Mouse (Mus musculus) CH12.LX (cell line): Measurements from ENCODE around the gene Tmem214.
A peak's percentile ranks its signal among the peaks of the same experiment; 100 is the strongest.

Experiments used
- CHD1 ChIP-seq: IDR thresholded peaks from 2 replicates; pipeline ENCODE4 v1.6.1; 2012; ENCODE audit warnings: low read depth, low read length, improper control_type of control experiment, inconsistent platforms
- CTCF ChIP-seq, 2 experiments: IDR thresholded peaks in 1 of 2; conservative IDR thresholded peaks in 1 of 2; 2 replicates each; pipeline ENCODE4 v1.5.1; 2011 to 2012; ENCODE audit warnings: low read depth in 2 of 2, low read length in 2 of 2, improper control_type of control experiment in 1 of 2, inconsistent platforms in 1 of 2, mild to moderate bottlenecking in 1 of 2, moderate library complexity in 1 of 2
- EP300 ChIP-seq: IDR thresholded peaks from 2 replicates; pipeline ENCODE4 v1.6.1; 2011; ENCODE audit warnings: low read length, improper control_type of control experiment
- HCFC1 ChIP-seq: IDR thresholded peaks from 2 replicates; pipeline ENCODE4 v1.6.1; 2012; ENCODE audit warnings: low read depth, mild to moderate bottlenecking, inconsistent platforms, low read length, improper control_type of control experiment
- KAT2A ChIP-seq: IDR thresholded peaks from 2 replicates; pipeline ENCODE4 v1.6.1; 2012; ENCODE audit warnings: low read length, improper control_type of control experiment, inconsistent platforms; ENCODE audit not compliant: insufficient replicate concordance
- MAFK ChIP-seq: IDR thresholded peaks from 2 replicates; pipeline ENCODE4 v1.6.1; 2011; ENCODE audit warnings: low read length, improper control_type of control experiment; ENCODE audit not compliant: insufficient replicate concordance
- MAX ChIP-seq: IDR thresholded peaks from 2 replicates; pipeline ENCODE4 v1.6.1; 2011; ENCODE audit warnings: low read length, improper control_type of control experiment
- MXI1 ChIP-seq: IDR thresholded peaks from 2 replicates; pipeline ENCODE4 v1.6.1; 2011; ENCODE audit warnings: mild to moderate bottlenecking, low read depth, low read length, improper control_type of control experiment
- MYC ChIP-seq: IDR thresholded peaks from 2 replicates; pipeline ENCODE4 v1.6.1; 2011; ENCODE audit warnings: low read depth, mild to moderate bottlenecking, improper control_type of control experiment, low read length
- NELFE ChIP-seq: IDR thresholded peaks from 2 replicates; pipeline ENCODE4 v1.6.1; 2011; ENCODE audit warnings: low read depth, low read length, improper control_type of control experiment
- PAX5 ChIP-seq: IDR thresholded peaks from 2 replicates; pipeline ENCODE4 v1.6.1; 2012; ENCODE audit warnings: low read length, inconsistent platforms, mixed read lengths
- POLR2A ChIP-seq: IDR thresholded peaks from 2 replicates; pipeline ENCODE4 v1.6.1; 2011; ENCODE audit warnings: low read depth, mild to moderate bottlenecking, improper control_type of control experiment, low read length
- RAD21 ChIP-seq: IDR thresholded peaks from 2 replicates; pipeline ENCODE4 v1.6.1; 2011; ENCODE audit warnings: low read depth, mild to moderate bottlenecking, low read length, improper control_type of control experiment, moderate library complexity
- RCOR1 ChIP-seq: conservative IDR thresholded peaks from 2 replicates; pipeline ENCODE4 v1.6.1; 2012; ENCODE audit warnings: low read depth, mild to moderate bottlenecking, inconsistent platforms, low read length, improper control_type of control experiment

- TF ChIP-seq MAFK (no peak), EP300 (no peak), POLR2A (no peak), CTCF (conservative IDR thresholded peaks at IDR 0.05 in 1 of 2, IDR thresholded peaks at IDR 0.05 in 1 of 2; ENCODE audit: low read depth in 2 of 2, low read length in 2 of 2) (peak in 1 of 2 experiments; percentile 58; a peak in 2 of 4 replicates), MAX (no peak), CHD1 (no peak), KAT2A (no peak), RAD21 (peak; percentile 21), PAX5 (no peak), NELFE (no peak), HCFC1 (no peak), MXI1 (no peak), RCOR1 (no peak), MYC (no peak)
These were observed 11.7 kb upstream of the Tmem214 start for GRCm38 (mm10) chr5:30856124-30856523.
